Mouse (Mus musculus) heart, adult 8-10 months (tissue): ENCODE data around the gene Olfr173. TPM values are rescaled to one million over a fixed set of nuclear protein-coding genes. Genes with fewer than 3 reads are reported as not detected.

ENCODE experiments used
- DNase-seq: peaks from one replicate; pipeline ENCODE4 v3.0.0; 2022; ENCODE audit warnings: low spot score
- microRNA-seq: library from miRNA; unstranded; fragments of <30 nt; microRNA quantifications from one replicate; pipeline ENCODE4 v1.2.0, GENCODE M21; 2022
- total RNA-seq, 4 experiments: library from RNA; stranded (reverse); gene quantifications; 2 replicates each; pipeline ENCODE4 v1.2.4; 2022

Olfr173 gene
- total RNA-seq = not detected

DNA sequence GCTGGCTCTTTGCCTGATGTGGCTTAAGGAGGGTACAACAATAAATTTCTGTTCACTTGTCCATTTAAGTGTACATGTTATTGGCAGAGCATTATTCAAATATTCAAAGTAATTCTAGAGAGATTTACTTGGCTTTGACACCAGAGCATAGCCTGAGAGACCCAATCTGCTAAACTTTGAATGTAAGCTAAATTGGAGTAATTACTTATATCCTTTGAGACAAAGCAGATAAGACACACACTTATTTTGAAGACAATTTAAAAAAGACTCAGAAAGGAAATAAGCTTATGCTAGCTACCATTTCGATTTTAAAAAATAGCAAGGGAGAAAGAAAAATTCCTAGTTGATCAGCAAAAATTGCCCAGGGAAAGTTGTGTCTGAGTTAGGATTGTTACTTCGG is at the start of gene Olfr173:
Gene Olfr173 (minus strand): TSS at position 101 of the 400 bp plus-strand sequence.
- no peak for DNase-seq

DNA sequence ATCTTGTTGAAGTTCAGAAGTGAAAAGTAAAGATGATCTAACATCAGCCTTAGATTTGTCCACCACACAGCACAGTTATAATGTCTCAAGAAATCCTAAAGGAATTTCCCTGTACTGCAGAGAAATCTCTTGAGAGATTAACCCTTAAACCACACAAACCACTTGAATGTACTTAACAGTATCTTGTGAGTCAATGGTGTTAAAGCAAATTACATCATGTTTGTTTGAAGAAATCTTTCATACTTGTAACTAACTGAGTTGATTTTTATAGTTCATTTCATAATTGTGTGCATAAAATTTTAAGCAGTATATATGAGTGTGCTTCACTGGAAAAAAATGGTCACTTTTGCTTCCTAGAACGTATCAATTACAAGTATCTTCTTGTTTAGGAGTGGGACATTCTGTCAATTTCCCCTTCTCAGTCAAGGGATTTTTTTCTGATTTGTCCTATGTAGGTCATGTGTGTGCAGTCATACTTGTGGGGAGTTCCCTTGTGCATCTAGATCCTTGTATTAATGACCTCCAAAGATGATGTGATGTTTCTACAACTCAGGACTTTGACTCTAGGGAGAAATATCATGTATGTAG is 26.8 kb upstream of the Olfr173 start, which contains the start of gene Olfr175-ps1:
Gene Olfr175-ps1 (minus strand): TSS at position 51 of the 588 bp plus-strand sequence.
- no peak for DNase-seq

DNA sequence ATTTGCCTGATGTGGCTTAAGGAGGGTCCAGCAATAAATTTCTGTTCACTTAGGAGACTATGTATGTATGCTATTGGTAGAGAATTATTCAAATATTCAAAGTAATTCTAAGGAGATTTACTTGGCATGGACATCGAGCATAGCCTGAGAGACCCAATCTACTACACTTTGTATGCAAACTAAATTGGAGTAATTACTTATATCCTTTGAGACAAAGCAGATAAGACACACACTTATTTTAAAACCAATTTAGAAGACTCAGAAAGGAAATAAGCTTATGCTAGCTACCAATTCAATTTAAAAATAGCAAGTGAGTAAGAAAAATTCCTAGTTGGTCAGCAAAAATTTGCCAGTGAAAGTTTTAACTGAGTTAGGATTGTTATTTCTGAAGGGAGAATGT is 37.0 kb downstream of the Olfr173 start, which contains the start of gene Olfr172:
Gene Olfr172 (minus strand): TSS at position 101 of the 400 bp plus-strand sequence.
- no peak for DNase-seq

DNA sequence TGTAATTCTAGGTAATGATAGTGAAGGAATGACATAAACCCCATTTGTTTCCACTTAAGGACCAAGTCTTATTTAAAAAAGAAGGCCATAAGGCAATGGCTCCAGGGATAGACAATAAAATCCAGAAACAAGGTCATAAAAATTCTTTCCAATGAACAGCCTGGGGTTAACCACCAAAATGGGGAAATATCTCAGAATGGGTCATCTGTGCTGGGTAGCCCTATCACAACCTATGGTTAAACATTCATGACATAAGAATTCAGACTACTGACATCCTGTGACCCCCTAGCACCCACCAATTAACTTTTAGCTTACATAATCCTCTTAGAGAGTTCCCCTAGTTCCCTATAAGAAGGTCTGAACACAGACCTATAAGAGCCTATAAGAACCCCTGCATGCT is 43.9 kb downstream of the Olfr173 start:
- no peak for DNase-seq

DNA sequence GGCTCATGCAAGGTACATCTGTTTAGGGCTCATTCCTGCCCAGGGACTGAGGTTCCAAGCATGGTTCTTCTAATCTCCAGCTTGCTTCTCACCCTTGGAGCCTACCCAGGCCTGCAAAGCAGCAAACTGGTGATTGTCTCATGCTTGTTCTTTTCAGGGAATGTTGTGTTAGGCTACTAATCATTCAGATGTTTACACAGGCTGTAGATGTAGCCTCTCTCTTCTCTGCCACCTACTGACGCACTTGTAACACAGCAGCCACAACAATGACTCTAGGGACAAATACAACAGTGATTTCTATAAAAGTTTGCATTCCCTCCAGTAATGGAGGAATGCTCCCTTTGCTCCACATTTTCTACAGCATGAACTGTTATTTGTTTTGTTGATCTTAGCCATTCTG is 48.8 kb downstream of the Olfr173 start:
- peak; percentile 13 for DNase-seq

DNA sequence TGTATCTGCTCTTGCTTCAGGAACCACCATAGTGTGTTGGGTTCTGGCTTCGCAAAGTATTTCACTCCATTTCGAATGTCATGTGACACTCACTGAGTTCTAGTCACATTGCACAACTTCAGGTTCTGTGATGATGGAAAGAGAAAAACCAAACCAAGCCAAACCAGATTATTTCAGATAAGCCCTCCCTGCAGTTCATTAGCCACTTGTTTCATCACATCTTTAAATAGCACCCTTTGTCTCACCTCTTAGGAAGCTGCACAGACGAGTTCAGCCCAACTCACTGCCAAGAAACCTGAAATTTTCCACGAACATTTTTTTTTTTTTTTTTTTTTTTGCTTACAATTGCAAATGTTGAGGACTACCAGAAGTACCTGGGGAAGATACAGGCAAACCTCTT is 53.4 kb downstream of the Olfr173 start:
- no peak for DNase-seq

Small RNA genes lying within 50 kb of the gene (microRNA-seq; reads per million reads assigned to microRNA genes)
- not detected for gene Gm27564

Other genes with a start within 250 kb of the Olfr173 start
- not detected for gene Gm813, start 183.3 kb downstream of the Olfr173 start, total RNA-seq
- gene E330017A01Rik, start 161.5 kb downstream of the Olfr173 start, total RNA-seq = not detected
- gene Cpox, start 130.0 kb downstream of the Olfr173 start, total RNA-seq = 10 to 100 TPM; 39.1 to 46.8 (median 41.3) TPM
- gene Gpr15, start 81.2 kb downstream of the Olfr173 start, total RNA-seq = not detected
- gene Cldnd1, start 72.4 kb downstream of the Olfr173 start, total RNA-seq = 10 to 100 TPM; 48.4 to 52.1 (median 49.0) TPM
- gene Olfr172, start 37.1 kb downstream of the Olfr173 start, total RNA-seq = not detected
- not detected for gene Olfr175-ps1, start 26.5 kb upstream of the Olfr173 start, total RNA-seq
- not detected for gene Olfr177, start 74.5 kb upstream of the Olfr173 start, total RNA-seq
- not detected for gene Olfr178, start 91.8 kb upstream of the Olfr173 start, total RNA-seq
- not detected for gene Olfr181, start 128.5 kb upstream of the Olfr173 start, total RNA-seq
- gene Olfr180, start 129.1 kb upstream of the Olfr173 start, total RNA-seq = not detected
- not detected for gene Olfr183, start 195.1 kb upstream of the Olfr173 start, total RNA-seq
- gene Olfr186, start 230.0 kb upstream of the Olfr173 start, total RNA-seq = not detected
- not detected for gene Olfr187, start 239.5 kb upstream of the Olfr173 start, total RNA-seq